Mouse (Mus musculus): ENCODE measurements around the gene Nemp2. TPM values are rescaled to one million over a fixed set of nuclear protein-coding genes. Genes with fewer than 3 reads are reported as not detected.

Gene Nemp2
- polyA plus RNA-seq (2015; fragmentation: Nextera tagmentation; extraction: Ambion mirVana): 9.6 and 9.8 TPM in 2 replicates

GRCm38 (mm10) chr1:52630248-52630936 lies at the start of gene Nemp2:
Gene Nemp2, plus strand, starts transcription at chr1:52630703.
- no peaks in the 10 kb centered on the region for H3K27me3 ChIP-seq
- H3K4me2 ChIP-seq: peak within 1 kb of the TSS; percentile 72
- H3K4me1 ChIP-seq: peaks cover 16% of the 10 kb centered on the region
- WGBS: under 1% methylated on average over 44 of the region's 44 CpGs
- H3K27ac ChIP-seq: peak within 1 kb of the TSS; percentile 80
- 0 out of 2 replicates have a peak, but pooled peaks cover 2% of the 10 kb centered on the region for H3K36me3 ChIP-seq (ENCODE audit: poor library complexity, severe bottlenecking)
- H3K4me3 ChIP-seq: peak within 1 kb of the TSS; percentile 91
- H3K9me3 ChIP-seq (replicated peaks): no peaks in the 10 kb centered on the region
- peak within 1 kb of the TSS; percentile 90 for H3K9ac ChIP-seq
- peak; percentile 96 for ATAC-seq

GRCm38 (mm10) chr1:52581744-52582143 lies 48.8 kb upstream of the Nemp2 start:
- WGBS: 71% methylated on average over 6 of the region's 6 CpGs
- H3K4me3 ChIP-seq: no peak overlapping the region
- H3K9ac ChIP-seq: no peak overlapping the region
- no peak for ATAC-seq
- H3K4me2 ChIP-seq: no peak overlapping the region
- no peak overlapping the region for H3K27ac ChIP-seq
- no peaks in the 10 kb centered on the region for H3K27me3 ChIP-seq
- no peaks in the 10 kb centered on the region for H3K36me3 ChIP-seq (ENCODE audit: poor library complexity, severe bottlenecking)
- H3K9me3 ChIP-seq (replicated peaks): no peaks in the 10 kb centered on the region
- peaks cover 9% of the 10 kb centered on the region; the same call in 1 of the 2 replicates for H3K4me1 ChIP-seq

- Histone ChIP-seq H3K9ac (no peak overlapping the region), H3K27me3 (no peaks in the 10 kb centered on the region), H3K4me1 (peaks cover 8% of the 10 kb centered on the region; the same call in 1 of the 2 replicates), H3K9me3 (replicated peaks) (no peaks in the 10 kb centered on the region), H3K4me3 (no peak overlapping the region), H3K4me2 (no peak overlapping the region), H3K27ac (no peak overlapping the region), H3K36me3 (ENCODE audit: poor library complexity, severe bottlenecking) (no peaks in the 10 kb centered on the region)
- ATAC-seq: no peak
- WGBS: 94% methylated on average over 1 of the region's 1 CpGs
Measured at GRCm38 (mm10) chr1:52582866-52583265, 47.6 kb upstream of the Nemp2 start.

GRCm38 (mm10) chr1:52596982-52597646 lies 33.4 kb upstream of the Nemp2 start:
- no peak overlapping the region for H3K4me3 ChIP-seq
- 27% methylated on average over 11 of the region's 11 CpGs for WGBS
- peak overlapping the region; percentile 37 for H3K4me2 ChIP-seq
- peak overlapping the region; percentile 60 for H3K27ac ChIP-seq
- ATAC-seq: peak; percentile 98
- no peaks in the 10 kb centered on the region for H3K36me3 ChIP-seq (ENCODE audit: poor library complexity, severe bottlenecking)
- peaks cover 16% of the 10 kb centered on the region for H3K4me1 ChIP-seq
- no peak overlapping the region for H3K9ac ChIP-seq
- H3K27me3 ChIP-seq: no peaks in the 10 kb centered on the region
- H3K9me3 ChIP-seq (replicated peaks): no peaks in the 10 kb centered on the region

- Histone ChIP-seq H3K9ac (0 out of 2 replicates have a peak overlapping the region, but pooled peaks have one; percentile 45), H3K4me2 (peak overlapping the region; percentile 52), H3K4me3 (0 out of 2 replicates have a peak overlapping the region, but pooled peaks have one; percentile 14), H3K36me3 (ENCODE audit: poor library complexity, severe bottlenecking) (no peaks in the 10 kb centered on the region), H3K4me1 (peaks cover 16% of the 10 kb centered on the region), H3K27ac (peak overlapping the region; percentile 31; the same call in 1 of the 2 replicates), H3K27me3 (no peaks in the 10 kb centered on the region), H3K9me3 (replicated peaks) (no peaks in the 10 kb centered on the region)
- 44% methylated on average over 11 of the region's 11 CpGs for WGBS
- ATAC-seq: peak; percentile 72
Measured at GRCm38 (mm10) chr1:52597761-52598160, 32.7 kb upstream of the Nemp2 start.

- Histone ChIP-seq H3K4me1 (peaks cover 16% of the 10 kb centered on the region), H3K9me3 (replicated peaks) (no peaks in the 10 kb centered on the region), H3K9ac (no peak overlapping the region), H3K4me2 (no peak overlapping the region), H3K4me3 (no peak overlapping the region), H3K36me3 (ENCODE audit: poor library complexity, severe bottlenecking) (no peaks in the 10 kb centered on the region), H3K27me3 (no peaks in the 10 kb centered on the region), H3K27ac (no peak overlapping the region)
- WGBS: 73% methylated on average over 4 of the region's 4 CpGs
- no peak for ATAC-seq
Measured at GRCm38 (mm10) chr1:52598361-52598760, 32.1 kb upstream of the Nemp2 start.

- H3K4me1 ChIP-seq: peaks cover 16% of the 10 kb centered on the region
- 94% methylated on average over 3 of the region's 3 CpGs for WGBS
- H3K27ac ChIP-seq: no peak overlapping the region
- ATAC-seq: no peak
- H3K36me3 ChIP-seq (ENCODE audit: poor library complexity, severe bottlenecking): no peaks in the 10 kb centered on the region
- no peak overlapping the region for H3K9ac ChIP-seq
- H3K4me2 ChIP-seq: no peak overlapping the region
- H3K4me3 ChIP-seq: no peak overlapping the region
- no peaks in the 10 kb centered on the region for H3K27me3 ChIP-seq
- peaks cover 5% of the 10 kb centered on the region; the same call in 1 of the 2 replicates for H3K9me3 ChIP-seq (replicated peaks)
Measured at GRCm38 (mm10) chr1:52601496-52601895, 29.0 kb upstream of the Nemp2 start.

GRCm38 (mm10) chr1:52607700-52608099 lies 22.8 kb upstream of the Nemp2 start:
- ATAC-seq: no peak
- Histone ChIP-seq H3K9ac (no peak overlapping the region), H3K4me3 (no peak overlapping the region), H3K4me2 (no peak overlapping the region), H3K4me1 (no peaks in the 10 kb centered on the region), H3K9me3 (replicated peaks) (peaks cover 5% of the 10 kb centered on the region; the same call in 1 of the 2 replicates), H3K27me3 (no peaks in the 10 kb centered on the region), H3K27ac (no peak overlapping the region), H3K36me3 (ENCODE audit: poor library complexity, severe bottlenecking) (no peaks in the 10 kb centered on the region)
- 88% methylated on average over 1 of the region's 1 CpGs for WGBS

- no peak overlapping the region for H3K4me3 ChIP-seq
- no peak overlapping the region for H3K27ac ChIP-seq
- no peak overlapping the region for H3K9ac ChIP-seq
- no peaks in the 10 kb centered on the region for H3K27me3 ChIP-seq
- no peak overlapping the region for H3K4me2 ChIP-seq
- H3K9me3 ChIP-seq (replicated peaks): peaks cover 5% of the 10 kb centered on the region; the same call in 1 of the 2 replicates
- 88% methylated on average over 4 of the region's 4 CpGs for WGBS
- no peaks in the 10 kb centered on the region for H3K4me1 ChIP-seq
- ATAC-seq: no peak
- H3K36me3 ChIP-seq (ENCODE audit: poor library complexity, severe bottlenecking): no peaks in the 10 kb centered on the region
Measured at GRCm38 (mm10) chr1:52608486-52608885, 22.0 kb upstream of the Nemp2 start.

- H3K27ac ChIP-seq: no peak overlapping the region
- no peak overlapping the region for H3K4me2 ChIP-seq
- WGBS: 86% methylated on average over 1 of the region's 1 CpGs
- H3K4me1 ChIP-seq: no peaks in the 10 kb centered on the region
- no peak for ATAC-seq
- H3K36me3 ChIP-seq (ENCODE audit: poor library complexity, severe bottlenecking): no peaks in the 10 kb centered on the region
- no peak overlapping the region for H3K4me3 ChIP-seq
- no peaks in the 10 kb centered on the region for H3K27me3 ChIP-seq
- no peak overlapping the region for H3K9ac ChIP-seq
- no peaks in the 10 kb centered on the region; the same call in 1 of the 2 replicates for H3K9me3 ChIP-seq (replicated peaks)
Measured at GRCm38 (mm10) chr1:52618217-52618616, 12.3 kb upstream of the Nemp2 start.

GRCm38 (mm10) chr1:52620442-52620841 lies 10.1 kb upstream of the Nemp2 start:
- ATAC-seq: no peak
- Histone ChIP-seq H3K4me2 (no peak overlapping the region), H3K27ac (no peak overlapping the region), H3K9me3 (replicated peaks) (no peaks in the 10 kb centered on the region; the same call in 1 of the 2 replicates), H3K9ac (no peak overlapping the region), H3K4me3 (no peak overlapping the region), H3K4me1 (no peaks in the 10 kb centered on the region), H3K27me3 (no peaks in the 10 kb centered on the region), H3K36me3 (ENCODE audit: poor library complexity, severe bottlenecking) (no peaks in the 10 kb centered on the region)

GRCm38 (mm10) chr1:52630937-52631299 lies 415 bp downstream of the Nemp2 start:
- H3K27ac ChIP-seq: peak overlapping the region; percentile 80
- WGBS: 1% methylated on average over 6 of the region's 6 CpGs
- peak overlapping the region; percentile 90 for H3K9ac ChIP-seq
- peak overlapping the region; percentile 91 for H3K4me3 ChIP-seq
- peak overlapping the region; percentile 72 for H3K4me2 ChIP-seq
- ATAC-seq: peak; percentile 80
- no peaks in the 10 kb centered on the region for H3K27me3 ChIP-seq
- no peaks in the 10 kb centered on the region for H3K9me3 ChIP-seq (replicated peaks)
- 0 out of 2 replicates have a peak, but pooled peaks cover 2% of the 10 kb centered on the region for H3K36me3 ChIP-seq (ENCODE audit: poor library complexity, severe bottlenecking)
- H3K4me1 ChIP-seq: peaks cover 16% of the 10 kb centered on the region
